Mouse (Mus musculus) neural tube, embryonic 13.5 days (tissue): Measurements from ENCODE around the gene Brd1. TPM values are rescaled to one million over a fixed set of nuclear protein-coding genes. Genes with fewer than 3 reads are reported as not detected.
A peak's percentile ranks its signal among the peaks of the same experiment; 100 is the strongest.
"Not testable (repeated sequence)": the region's sequence is repeated elsewhere in the genome, so short reads cannot be mapped to it uniquely, and the experiment has no call there.

Experiments used
- ATAC-seq: fragments of 200-750 bp; cut with Nextera tagmentation; 2 replicates; pipeline ENCODE4 v1.8.0; 2017; ENCODE audit warnings: low read depth, mild to moderate bottlenecking, moderate TSS enrichment, moderate library complexity
- H3K27ac ChIP-seq: fragments of 300-500 bp; sonication (generic); replicated peaks from 2 replicates; pipeline ENCODE4 v1.5.1; 2015; ENCODE audit warnings: moderate library complexity, mild to moderate bottlenecking, inconsistent platforms
- H3K27me3 ChIP-seq: fragments of 300-500 bp; sonication (generic); 2 replicates; pipeline ENCODE4 v1.6.1; 2015; ENCODE audit warnings: mild to moderate bottlenecking, inconsistent platforms
- H3K36me3 ChIP-seq: fragments of 300-500 bp; sonication (generic); 2 replicates; pipeline ENCODE4 v1.6.1; 2015; ENCODE audit warnings: mild to moderate bottlenecking, inconsistent platforms
- H3K4me1 ChIP-seq: fragments of 300-500 bp; sonication (generic); replicated peaks from 2 replicates; pipeline ENCODE4 v1.6.1; 2015; ENCODE audit warnings: inconsistent platforms
- H3K4me2 ChIP-seq: fragments of 300-500 bp; sonication (generic); 2 replicates; pipeline ENCODE4 v1.6.1; 2015; ENCODE audit warnings: inconsistent platforms, mild to moderate bottlenecking, moderate library complexity
- H3K4me3 ChIP-seq: fragments of 300-500 bp; sonication (generic); 2 replicates; pipeline ENCODE4 v1.5.1; 2015; ENCODE audit warnings: mild to moderate bottlenecking, inconsistent platforms
- H3K9ac ChIP-seq: fragments of 300-500 bp; sonication (generic); 2 replicates; pipeline ENCODE4 v1.6.1; 2015; ENCODE audit warnings: moderate library complexity, mild to moderate bottlenecking, inconsistent platforms
- H3K9me3 ChIP-seq: fragments of 300-500 bp; sonication (generic); 2 replicates; pipeline ENCODE4 v1.6.1; 2016; ENCODE audit warnings: inconsistent platforms
- WGBS: fragments of 180-500 bp; shearing (Covaris S2); methylation state at CpG from one replicate; pipeline ENCODE4 v1.1.7; 2015; 5-methylcytosine and 5-hydroxymethylcytosine counted together
- polyA plus RNA-seq: library from polyadenylated mRNA; unstranded; fragments of >200 nt; fragmentation: Nextera tagmentation; extraction: Ambion mirVana; gene quantifications from 2 replicates; pipeline ENCODE4 v1.2.1, GENCODE M21; 2015

The Brd1 gene
- polyA plus RNA-seq, 1 experiment from 2014 or later: 18.1 TPM

DNA sequence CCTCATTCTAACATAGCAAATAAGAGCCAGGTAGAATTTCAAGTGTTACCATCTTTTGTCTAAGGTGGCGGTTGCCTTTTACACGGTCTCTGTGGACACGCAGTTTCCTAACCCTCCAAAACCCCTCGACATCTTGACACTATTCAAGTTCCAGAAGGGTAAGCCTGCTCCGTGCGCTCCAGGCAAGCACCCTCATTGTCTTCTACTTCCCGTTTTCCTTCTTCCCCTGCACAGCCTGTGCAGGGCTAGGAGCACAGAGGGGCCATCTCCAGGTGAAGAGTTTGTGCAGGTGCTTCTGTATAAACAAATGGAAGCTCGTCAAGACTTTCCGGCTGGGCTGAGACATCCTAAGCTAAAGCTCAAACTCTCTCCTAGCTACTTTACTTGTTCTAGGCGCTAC, 16.0 kb upstream of the Brd1 start:
- Histone ChIP-seq H3K27ac (no peak overlapping the region), H3K9me3 (no peaks in the 10 kb centered on the region), H3K27me3 (no peaks in the 10 kb centered on the region), H3K4me1 (peaks cover 30% of the 10 kb centered on the region), H3K4me3 (0 out of 2 replicates have a peak overlapping the region, but pooled peaks have one; percentile 85), H3K9ac (no peak overlapping the region), H3K4me2 (no peak overlapping the region), H3K36me3 (0 out of 2 replicates have a peak, but pooled peaks cover under 1% of the 10 kb centered on the region)
- no peak for ATAC-seq
- WGBS: 95% methylated on average over 10 of the region's 10 CpGs

DNA sequence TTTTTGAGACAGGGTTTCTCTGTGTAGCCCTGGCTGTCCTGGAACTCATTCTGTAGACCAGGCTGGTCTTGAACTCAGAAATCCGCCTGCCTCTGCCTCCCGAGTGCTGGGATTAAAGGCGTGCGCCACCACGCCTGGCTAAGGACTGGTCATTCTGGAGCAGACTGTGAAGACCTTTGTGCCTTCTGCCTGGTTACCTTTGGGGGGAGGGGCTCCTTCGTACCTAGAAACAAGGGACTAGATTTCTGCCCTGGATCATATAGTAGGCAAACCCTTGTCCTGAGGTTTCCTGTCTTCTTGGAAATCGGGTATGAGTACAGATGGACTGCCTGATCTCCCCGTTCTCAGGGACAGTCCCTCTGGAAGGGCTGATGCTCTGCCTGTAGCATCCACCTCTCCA, 15.6 kb upstream of the Brd1 start:
- not testable (repeated sequence) for H3K36me3 ChIP-seq, ATAC-seq
- 92% methylated on average over 8 of the region's 8 CpGs for WGBS

DNA sequence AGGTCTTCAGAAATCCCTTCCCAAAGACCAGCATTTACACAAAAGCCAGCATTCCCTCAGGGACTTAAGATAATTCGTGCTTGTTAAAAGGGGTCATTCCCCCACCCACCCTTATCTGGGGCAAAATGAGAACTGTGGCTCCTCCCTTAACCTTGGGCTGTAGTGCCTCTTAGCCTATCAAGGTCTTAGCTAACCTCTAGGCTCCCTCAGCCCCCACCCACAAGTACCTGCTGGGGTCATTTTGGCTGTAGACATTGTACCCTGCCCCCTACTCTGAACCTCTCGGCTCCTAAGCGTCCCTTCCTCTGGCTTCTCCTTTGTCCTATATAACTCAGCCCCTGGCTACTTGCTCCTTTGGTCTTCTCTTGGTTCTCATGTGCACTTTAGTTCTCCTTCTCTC, 11.9 kb upstream of the Brd1 start:
- no peak for ATAC-seq
- WGBS: 45% methylated on average over 3 of the region's 3 CpGs
- H3K9ac ChIP-seq: no peak overlapping the region
- no peak overlapping the region for H3K4me3 ChIP-seq
- H3K27ac ChIP-seq: no peak overlapping the region
- H3K4me2 ChIP-seq: no peak overlapping the region
- no peaks in the 10 kb centered on the region for H3K27me3 ChIP-seq
- H3K4me1 ChIP-seq: peaks cover 6% of the 10 kb centered on the region
- H3K9me3 ChIP-seq: no peaks in the 10 kb centered on the region
- H3K36me3 ChIP-seq: no peaks in the 10 kb centered on the region

More for the DNA sequence above, 15.6 kb upstream of the Brd1 start:
- H3K4me2 ChIP-seq, H3K9me3 ChIP-seq, H3K9ac ChIP-seq, H3K27me3 ChIP-seq, H3K27ac ChIP-seq, H3K4me3 ChIP-seq: not testable (repeated sequence)
- peaks cover 26% of the 10 kb centered on the region for H3K4me1 ChIP-seq

DNA sequence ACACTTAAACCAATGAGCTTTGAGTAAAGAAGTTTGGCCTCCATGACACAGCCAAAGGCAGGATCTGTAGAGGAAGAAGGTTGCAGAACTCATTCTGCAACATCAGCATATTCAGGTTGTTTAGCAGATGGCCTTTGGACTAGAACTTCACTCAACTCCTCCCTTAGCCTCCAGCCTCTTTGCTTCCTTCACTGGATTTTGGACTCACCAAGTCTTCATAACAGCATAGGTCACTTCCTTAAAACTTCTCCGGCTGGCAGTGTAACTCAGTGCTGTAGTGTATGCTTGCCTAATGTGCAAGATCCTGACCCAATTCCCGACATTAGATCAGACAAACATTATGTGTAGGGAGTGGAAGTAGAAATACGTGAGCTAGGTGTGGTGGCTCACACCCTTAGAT, 11.3 kb upstream of the Brd1 start:
- Histone ChIP-seq H3K36me3 (no peaks in the 10 kb centered on the region), H3K9ac (no peak overlapping the region), H3K27me3 (no peaks in the 10 kb centered on the region), H3K4me2 (no peak overlapping the region), H3K4me3 (no peak overlapping the region), H3K27ac (no peak overlapping the region), H3K9me3 (no peaks in the 10 kb centered on the region), H3K4me1 (peaks cover 2% of the 10 kb centered on the region; the same call in 1 of the 2 replicates)
- ATAC-seq: no peak
- 88% methylated on average over 3 of the region's 3 CpGs for WGBS

DNA sequence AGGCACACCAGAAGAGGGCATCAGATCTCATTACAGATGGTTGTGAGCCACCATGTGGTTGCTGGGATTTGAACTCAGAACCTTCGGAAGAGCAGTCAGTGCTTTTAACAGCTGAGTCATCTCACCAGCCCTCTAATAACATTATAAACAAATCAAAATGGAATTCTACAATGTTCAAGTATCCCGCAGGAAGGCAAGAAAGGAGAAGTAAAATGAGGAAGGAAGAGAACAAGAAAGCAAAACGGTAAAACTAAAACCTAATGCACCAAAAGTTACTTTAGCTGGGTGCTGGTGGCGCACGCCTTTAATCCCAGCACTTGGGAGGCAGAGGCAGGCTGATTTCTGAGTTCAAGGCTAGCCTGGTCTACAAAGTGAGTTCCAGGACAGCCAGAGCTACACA, 9.3 kb upstream of the Brd1 start:
- H3K4me2 ChIP-seq, H3K27me3 ChIP-seq, H3K27ac ChIP-seq, H3K36me3 ChIP-seq, H3K9me3 ChIP-seq, H3K9ac ChIP-seq, ATAC-seq, H3K4me3 ChIP-seq: not testable (repeated sequence)
- H3K4me1 ChIP-seq: peaks cover 14% of the 10 kb centered on the region
- 88% methylated on average over 5 of the region's 5 CpGs for WGBS

DNA sequence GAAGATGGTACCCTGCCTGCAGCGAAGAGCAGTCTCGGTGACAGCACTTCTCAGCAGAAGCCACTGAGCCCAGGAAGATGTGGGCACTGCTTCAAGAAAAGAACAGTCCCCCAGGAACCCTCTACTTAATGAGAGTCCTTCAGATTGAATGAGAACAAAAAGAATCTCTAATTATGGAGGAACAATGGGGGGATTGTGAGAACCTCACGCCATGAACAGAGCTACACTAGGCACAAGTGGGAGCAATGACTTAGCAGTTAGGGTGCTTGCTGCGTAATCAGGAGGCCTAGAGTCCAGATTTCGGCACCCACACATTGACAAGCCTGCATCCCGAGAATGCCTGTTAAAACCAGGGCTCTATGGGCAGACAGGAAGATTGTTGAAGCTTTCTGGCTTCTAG, 7.3 kb upstream of the Brd1 start:
- Histone ChIP-seq H3K4me2 (no peak overlapping the region), H3K9me3 (no peaks in the 10 kb centered on the region), H3K9ac (no peak overlapping the region), H3K27me3 (no peaks in the 10 kb centered on the region), H3K4me1 (peaks cover 14% of the 10 kb centered on the region), H3K27ac (no peak overlapping the region), H3K36me3 (no peaks in the 10 kb centered on the region), H3K4me3 (no peak overlapping the region)
- no peak for ATAC-seq
- 53% methylated on average over 6 of the region's 6 CpGs for WGBS

DNA sequence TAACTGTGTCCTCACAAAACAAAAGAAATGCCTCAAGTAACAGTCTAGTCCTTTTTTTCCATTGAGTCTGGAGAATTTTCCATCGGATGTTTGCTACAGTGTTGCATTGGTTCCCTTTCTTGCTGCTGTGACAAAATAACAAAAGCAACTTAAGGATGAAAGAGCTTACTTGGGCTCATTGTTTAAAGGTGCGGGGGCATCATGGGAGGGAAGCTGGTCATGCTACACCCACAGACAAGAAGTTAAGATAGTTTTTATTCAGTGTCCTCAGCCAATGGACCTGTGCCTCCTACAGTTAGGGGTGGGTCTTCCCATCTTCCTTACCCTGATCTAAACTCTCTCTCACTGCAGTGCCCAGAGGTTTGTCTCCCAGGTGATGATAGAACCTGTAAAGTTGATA, 4.4 kb upstream of the Brd1 start:
- no peak for ATAC-seq
- Histone ChIP-seq H3K36me3 (no peaks in the 10 kb centered on the region), H3K27ac (no peak overlapping the region), H3K27me3 (no peaks in the 10 kb centered on the region), H3K4me2 (no peak overlapping the region), H3K9ac (no peak overlapping the region), H3K9me3 (no peaks in the 10 kb centered on the region), H3K4me3 (no peak overlapping the region), H3K4me1 (peaks cover 20% of the 10 kb centered on the region)
- WGBS: 62% methylated on average over 2 of the region's 2 CpGs

DNA sequence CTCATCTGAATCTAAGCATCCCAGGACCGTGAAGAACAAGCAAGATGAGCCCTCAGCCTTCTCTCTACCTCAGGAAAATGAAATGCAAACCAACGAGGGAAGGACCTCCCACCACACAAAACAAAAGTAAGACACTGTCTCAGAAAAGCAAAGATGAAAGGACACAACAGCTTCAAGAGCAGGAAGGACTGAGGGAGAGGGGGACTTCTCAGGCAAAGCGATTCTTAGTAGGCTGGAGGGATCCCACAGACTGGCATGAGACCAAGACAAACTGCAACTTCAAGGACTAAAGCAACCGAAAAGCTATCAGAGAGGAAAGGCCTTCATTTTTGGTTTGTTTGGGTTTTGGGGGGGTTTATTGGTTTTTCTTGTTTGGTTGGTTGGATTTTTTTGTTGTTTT, 2.1 kb upstream of the Brd1 start:
- H3K4me3 ChIP-seq: no peak overlapping the region
- H3K9ac ChIP-seq: no peak overlapping the region
- peaks cover 38% of the 10 kb centered on the region for H3K4me1 ChIP-seq
- no peak overlapping the region for H3K4me2 ChIP-seq
- 77% methylated on average over 4 of the region's 4 CpGs for WGBS
- no peaks in the 10 kb centered on the region for H3K9me3 ChIP-seq
- H3K36me3 ChIP-seq: no peaks in the 10 kb centered on the region
- no peak for ATAC-seq
- H3K27ac ChIP-seq: no peak overlapping the region
- no peaks in the 10 kb centered on the region for H3K27me3 ChIP-seq

DNA sequence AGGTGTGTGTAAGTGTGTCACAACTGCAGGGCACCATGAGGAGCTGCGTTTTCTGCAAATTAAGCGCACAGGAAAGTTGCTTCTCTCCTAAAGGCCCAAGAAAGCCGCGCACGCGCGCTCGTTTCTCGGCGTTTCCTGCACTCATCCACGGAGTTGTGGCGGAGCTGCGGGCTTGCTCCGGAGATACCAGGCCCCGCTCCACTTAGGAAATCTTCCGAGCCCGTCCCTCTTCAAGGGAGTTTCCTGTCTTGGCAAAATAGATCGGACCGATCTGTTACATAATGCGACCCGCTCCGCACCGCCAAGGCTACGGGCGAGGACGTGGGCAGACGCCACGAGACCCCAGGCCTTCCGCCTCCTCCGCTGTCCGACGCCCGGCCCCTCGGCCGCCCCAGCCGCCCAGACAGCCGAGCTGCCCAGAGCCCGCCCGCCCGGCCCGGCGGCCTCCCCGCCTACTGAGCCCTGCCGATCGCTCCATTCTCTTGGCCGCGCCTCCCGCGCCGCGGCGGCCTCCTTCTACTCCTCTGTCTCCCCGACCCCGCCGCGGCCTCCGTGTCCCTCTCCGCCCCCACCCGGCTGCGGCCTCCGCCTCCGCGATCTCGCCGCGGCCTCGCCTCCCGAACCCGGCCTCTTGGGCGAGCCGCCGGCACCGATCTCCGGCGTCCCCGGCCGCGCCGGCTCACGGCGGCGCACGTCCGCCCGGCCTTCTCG, 837 bp downstream of the Brd1 start:
- no peaks in the 10 kb centered on the region for H3K9me3 ChIP-seq
- peak overlapping the region; percentile 99 for H3K4me2 ChIP-seq
- H3K27me3 ChIP-seq: no peaks in the 10 kb centered on the region
- peaks cover 26% of the 10 kb centered on the region for H3K36me3 ChIP-seq
- WGBS: under 1% methylated on average over 79 of the region's 86 CpGs
- H3K4me3 ChIP-seq: peak overlapping the region; percentile 99
- peak; percentile 26; the same call in 1 of the 2 replicates for ATAC-seq
- H3K27ac ChIP-seq: peak overlapping the region; percentile 88
- peak overlapping the region; percentile 99 for H3K9ac ChIP-seq
- peaks cover 41% of the 10 kb centered on the region for H3K4me1 ChIP-seq

DNA sequence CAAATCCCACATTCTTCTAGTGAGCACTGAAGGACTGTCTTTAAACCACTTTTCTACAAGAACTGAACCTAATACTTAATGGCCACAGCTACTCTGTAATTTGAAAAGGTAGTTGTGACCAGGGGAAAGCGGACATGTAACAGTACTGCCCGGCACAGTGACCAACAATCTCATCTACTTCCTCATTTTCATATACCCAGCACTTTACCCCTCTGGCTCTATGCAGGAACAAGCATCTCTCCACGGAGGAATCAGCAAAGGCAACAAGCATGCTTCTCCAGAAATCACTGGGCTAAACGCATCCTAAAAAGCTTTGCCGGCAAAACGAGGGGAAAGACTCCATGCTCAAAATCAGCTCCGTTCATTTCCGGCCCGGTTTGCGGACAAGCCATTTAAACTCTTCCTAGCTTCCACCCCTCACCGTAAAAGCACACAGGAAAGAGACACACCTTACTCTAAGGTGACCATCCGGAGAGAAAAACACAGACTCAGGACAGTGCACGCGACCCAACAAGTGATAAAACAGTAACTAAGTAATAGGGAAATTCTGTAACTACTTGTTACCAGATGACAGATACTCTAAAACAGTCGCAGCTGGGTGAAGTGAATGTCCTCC, 1.5 kb downstream of the Brd1 start:
- H3K27ac ChIP-seq: 0 out of 2 replicates have a peak overlapping the region, but pooled peaks have one; percentile 88
- peaks cover 41% of the 10 kb centered on the region for H3K4me1 ChIP-seq
- no peaks in the 10 kb centered on the region for H3K27me3 ChIP-seq
- 29% methylated on average over 15 of the region's 15 CpGs for WGBS
- peak overlapping the region; percentile 99 for H3K4me3 ChIP-seq
- peak overlapping the region; percentile 99 for H3K9ac ChIP-seq
- no peak for ATAC-seq
- no peaks in the 10 kb centered on the region for H3K9me3 ChIP-seq
- peaks cover 30% of the 10 kb centered on the region for H3K36me3 ChIP-seq
- peak overlapping the region; percentile 99 for H3K4me2 ChIP-seq

DNA sequence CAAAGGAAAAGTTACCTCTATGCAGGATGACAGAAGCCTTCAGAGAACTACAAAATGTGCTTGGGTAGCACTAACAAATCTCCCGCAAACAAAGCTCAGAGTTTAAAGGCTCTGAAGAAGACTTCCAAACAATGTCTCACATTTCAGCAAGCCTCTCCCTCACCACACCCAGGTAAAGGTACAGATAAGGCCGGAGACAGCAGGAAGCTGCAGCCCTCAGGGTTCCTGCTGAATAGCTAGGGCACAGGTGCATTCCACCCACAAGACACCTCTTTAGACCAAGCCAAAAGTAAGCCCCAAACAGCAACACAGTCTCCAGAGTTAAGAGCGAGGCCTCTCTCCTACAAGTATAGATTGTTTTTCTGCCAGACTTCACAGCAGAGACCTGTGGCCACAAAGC, 3.3 kb downstream of the Brd1 start:
- Histone ChIP-seq H3K4me3 (no peak overlapping the region), H3K27ac (no peak overlapping the region), H3K4me1 (peaks cover 41% of the 10 kb centered on the region), H3K9me3 (no peaks in the 10 kb centered on the region), H3K4me2 (no peak overlapping the region), H3K27me3 (no peaks in the 10 kb centered on the region), H3K36me3 (peaks cover 44% of the 10 kb centered on the region), H3K9ac (0 out of 2 replicates have a peak overlapping the region, but pooled peaks have one; percentile 99)
- no peak for ATAC-seq
- 90% methylated on average over 3 of the region's 3 CpGs for WGBS

DNA sequence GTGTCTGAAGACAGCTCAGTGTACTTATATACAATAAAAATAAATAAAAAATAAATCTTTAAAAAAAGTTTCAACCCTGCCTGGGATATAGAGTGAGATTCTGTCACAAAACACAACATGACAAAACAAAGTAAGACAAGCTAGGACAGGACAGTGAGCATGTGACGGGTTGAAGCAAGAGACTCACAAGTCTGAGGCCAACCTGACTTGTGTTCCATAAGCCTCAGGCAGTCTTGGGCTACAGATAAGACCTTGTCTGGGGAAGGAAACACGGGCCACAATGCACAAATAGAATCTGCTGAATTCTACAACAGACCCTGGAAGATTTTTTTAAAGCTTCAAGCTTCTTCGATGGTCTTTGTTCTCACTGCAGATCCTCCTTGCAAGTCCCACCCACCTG, 6.8 kb downstream of the Brd1 start:
- H3K36me3 ChIP-seq: peaks cover 77% of the 10 kb centered on the region
- ATAC-seq: no peak
- H3K9me3 ChIP-seq: no peaks in the 10 kb centered on the region
- H3K4me3 ChIP-seq: no peak overlapping the region
- no peak overlapping the region for H3K4me2 ChIP-seq
- H3K4me1 ChIP-seq: peaks cover 46% of the 10 kb centered on the region
- H3K9ac ChIP-seq: no peak overlapping the region
- no peak overlapping the region for H3K27ac ChIP-seq
- H3K27me3 ChIP-seq: no peaks in the 10 kb centered on the region
- WGBS: 84% methylated on average over 3 of the region's 3 CpGs
